Mouse (Mus musculus) cerebellum, adult 8-10 months (tissue): Measurements from ENCODE around the gene Mcm10.
A peak's percentile ranks its signal among the peaks of the same experiment; 100 is the strongest.

ENCODE experiments used
- DNase-seq: peaks from one replicate; pipeline ENCODE4 v3.0.0; 2022

Gene Mcm10

GRCm38 (mm10) chr2:5012491-5013324 is at the start of gene Mcm10:
Gene Mcm10 (minus strand): TSS chr2:5012791.
- DNase-seq = peak; percentile 69

GRCm38 (mm10) chr2:5061133-5061708 is 48.6 kb upstream of the Mcm10 start:
- DNase-seq = no peak

- DNase-seq = no peak
Measured at GRCm38 (mm10) chr2:5059997-5060396, 47.4 kb upstream of the Mcm10 start.

- DNase-seq = no peak
Measured at GRCm38 (mm10) chr2:5058436-5058835, 45.8 kb upstream of the Mcm10 start.

GRCm38 (mm10) chr2:5050562-5050961 is 38.0 kb upstream of the Mcm10 start:
- no peak for DNase-seq

- no peak for DNase-seq
Measured at GRCm38 (mm10) chr2:5047016-5047415, 34.4 kb upstream of the Mcm10 start.

- no peak for DNase-seq
Measured at GRCm38 (mm10) chr2:5045269-5045965, 32.8 kb upstream of the Mcm10 start.

- no peak for DNase-seq
Measured at GRCm38 (mm10) chr2:5044321-5044720, 31.7 kb upstream of the Mcm10 start.

- no peak for DNase-seq
Measured at GRCm38 (mm10) chr2:5043476-5043761, 30.8 kb upstream of the Mcm10 start.

GRCm38 (mm10) chr2:5042616-5043475 is 30.3 kb upstream of the Mcm10 start:
- DNase-seq = no peak

GRCm38 (mm10) chr2:5041854-5042253 is 29.3 kb upstream of the Mcm10 start:
- DNase-seq = no peak

- no peak for DNase-seq
Measured at GRCm38 (mm10) chr2:5040281-5041161, 27.9 kb upstream of the Mcm10 start.

GRCm38 (mm10) chr2:5039350-5040170 is 27.0 kb upstream of the Mcm10 start:
- no peak for DNase-seq

- DNase-seq = peak; percentile 62
Measured at GRCm38 (mm10) chr2:5038320-5038719, 25.7 kb upstream of the Mcm10 start.

GRCm38 (mm10) chr2:5037390-5037789 is 24.8 kb upstream of the Mcm10 start:
- DNase-seq = no peak

GRCm38 (mm10) chr2:5036411-5037076 is 24.0 kb upstream of the Mcm10 start:
- DNase-seq = no peak

GRCm38 (mm10) chr2:5035241-5035640 is 22.6 kb upstream of the Mcm10 start:
- no peak for DNase-seq

- DNase-seq = no peak
Measured at GRCm38 (mm10) chr2:5034801-5035200, 22.2 kb upstream of the Mcm10 start.

GRCm38 (mm10) chr2:5033546-5034420 is 21.2 kb upstream of the Mcm10 start:
- DNase-seq = no peak

GRCm38 (mm10) chr2:5032665-5033064 is 20.1 kb upstream of the Mcm10 start:
- no peak for DNase-seq
